Mouse (Mus musculus): ENCODE results near the gene Wnt3a.

Wnt3a gene

DNA sequence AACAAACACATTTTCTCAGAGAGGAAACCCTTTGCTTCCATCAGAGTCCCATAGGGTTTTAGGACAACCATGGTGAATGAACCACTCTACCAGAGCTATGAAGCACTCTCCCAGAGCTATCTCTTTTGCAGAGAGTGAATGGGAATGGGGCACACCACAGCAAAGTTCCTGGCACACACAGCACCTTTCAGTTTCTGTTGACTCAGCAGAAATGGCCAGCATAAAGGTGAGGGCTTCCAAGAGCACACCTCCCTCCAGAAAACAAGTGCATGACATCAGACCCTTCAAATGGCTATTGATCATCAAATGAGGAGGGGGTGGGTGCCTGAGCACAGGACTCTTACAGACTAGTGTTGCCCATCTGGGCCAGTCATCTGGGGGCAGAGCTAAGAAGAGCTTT lies 28.2 kb downstream of the Wnt3a start:
- DNase-seq (ENCODE audit: low read depth): no peak

DNA sequence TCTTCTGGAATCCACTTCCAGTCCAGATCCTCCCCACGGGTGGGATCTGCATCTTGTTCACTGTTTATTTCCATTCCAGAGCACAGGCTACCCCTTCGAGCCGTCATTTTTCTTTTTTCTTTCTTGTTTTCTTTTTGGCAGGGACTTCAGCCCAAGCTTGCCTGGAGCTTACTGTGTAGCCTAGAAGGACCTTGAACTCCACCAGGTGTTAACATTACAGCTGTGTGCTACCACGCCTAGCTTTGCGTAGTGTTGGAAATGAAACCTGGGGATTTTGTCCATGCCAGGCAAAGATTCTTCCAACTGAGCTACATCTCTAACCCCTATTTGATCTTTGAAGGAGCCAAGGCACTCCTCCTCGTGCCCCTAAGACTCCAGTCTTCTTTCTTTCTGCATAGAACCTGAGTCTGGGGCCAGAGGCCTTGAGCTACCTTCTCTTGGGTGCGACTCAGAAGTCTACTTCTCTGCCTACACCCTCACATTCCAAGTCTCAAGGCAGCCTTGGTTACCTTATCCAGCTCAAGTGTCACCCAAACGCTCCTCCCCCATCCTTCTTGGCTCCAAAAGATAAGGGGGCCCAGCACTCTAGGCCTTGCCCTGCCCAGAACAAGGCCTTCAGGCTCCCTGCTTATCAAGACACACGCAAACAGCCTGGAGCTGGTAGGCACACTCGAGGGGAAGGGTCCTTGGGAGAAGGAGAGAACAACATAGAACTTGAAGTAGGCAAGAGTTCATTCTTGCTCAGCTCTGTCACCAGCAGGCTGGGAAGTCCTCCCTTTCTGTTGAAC lies 29.7 kb downstream of the Wnt3a start:
- DNase-seq (ENCODE audit: low read depth): no peak

DNA sequence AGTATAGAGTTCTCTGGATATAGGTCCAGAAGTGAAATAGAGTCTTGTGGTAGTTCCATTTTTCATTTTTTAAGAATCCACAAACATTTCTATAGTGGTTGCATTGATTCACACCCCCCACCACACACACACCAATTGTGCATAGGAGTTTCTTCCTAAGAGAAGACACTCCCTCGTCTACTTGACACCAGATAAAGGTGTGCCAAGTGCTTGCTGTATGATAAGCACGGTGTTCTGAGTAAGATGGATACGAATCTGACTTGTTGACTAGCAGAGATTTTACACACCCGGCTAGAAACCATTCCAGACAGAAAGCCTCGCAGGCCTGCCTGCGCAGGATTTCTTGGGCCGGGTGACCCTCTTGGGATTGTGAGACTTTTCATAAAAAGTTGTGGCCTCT lies 30.9 kb downstream of the Wnt3a start:
- no peak for DNase-seq (ENCODE audit: low read depth)

DNA sequence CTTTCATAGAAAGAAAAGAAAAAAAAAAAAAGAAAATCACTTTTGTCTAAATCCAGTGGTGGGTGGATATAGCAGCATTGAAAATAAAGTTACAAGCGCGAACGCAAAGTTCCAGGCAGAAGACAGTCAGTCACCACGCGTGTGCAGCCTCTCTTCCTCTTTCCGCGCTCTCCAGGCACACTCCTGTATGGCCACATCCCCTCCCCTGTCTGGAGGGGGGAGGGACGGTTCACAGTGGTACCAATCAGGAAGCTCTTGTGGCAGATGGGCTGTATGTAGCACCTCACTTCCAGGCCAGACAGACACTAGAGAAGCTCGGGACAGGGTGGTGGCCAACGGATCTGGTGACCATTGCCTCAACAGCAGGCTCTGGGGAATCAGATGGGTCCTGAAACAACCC lies 42.5 kb downstream of the Wnt3a start:
- no peak for DNase-seq (ENCODE audit: low read depth)

DNA sequence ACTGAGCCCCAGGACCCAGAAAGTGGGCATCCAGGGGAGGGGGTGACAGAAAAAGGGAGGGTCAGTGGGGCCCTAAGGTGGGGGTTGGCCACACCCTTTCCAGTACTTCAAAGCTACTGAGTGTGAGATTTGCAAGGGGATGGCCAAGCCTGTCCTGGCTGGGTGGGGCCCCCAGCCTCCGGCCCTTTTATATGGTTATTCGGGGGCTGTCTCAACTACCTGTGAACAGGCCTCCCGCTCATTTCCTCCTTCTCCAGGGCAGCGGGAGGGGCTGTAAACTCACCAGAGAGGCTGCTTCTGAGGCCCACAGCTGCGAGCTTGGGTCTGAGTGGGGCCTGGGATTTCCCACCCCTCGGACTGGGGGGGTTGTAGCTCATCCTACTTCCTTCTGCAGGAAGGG lies 46.7 kb downstream of the Wnt3a start:
- no peak for DNase-seq (ENCODE audit: low read depth)

DNA sequence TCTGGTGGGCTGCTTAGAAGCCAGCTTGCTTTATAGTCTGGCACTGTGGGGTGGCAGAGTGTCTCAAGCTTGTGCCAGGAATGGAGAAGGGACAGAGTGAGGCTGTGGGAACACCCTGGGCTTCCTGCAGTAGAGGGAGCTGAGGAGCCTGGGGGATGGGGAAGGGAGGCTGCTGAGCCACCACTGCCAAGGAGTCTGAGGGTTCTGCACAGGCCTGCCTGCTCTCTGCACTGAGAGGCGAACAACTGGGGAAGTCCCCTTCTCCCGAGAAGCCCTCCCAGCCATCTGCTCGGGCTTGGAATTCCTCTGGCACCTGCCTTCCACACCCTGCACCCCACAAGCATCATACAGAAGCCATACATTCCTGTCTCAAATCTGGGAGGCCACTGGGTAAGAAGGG lies 48.7 kb downstream of the Wnt3a start:
- no peak for DNase-seq (ENCODE audit: low read depth)

DNA sequence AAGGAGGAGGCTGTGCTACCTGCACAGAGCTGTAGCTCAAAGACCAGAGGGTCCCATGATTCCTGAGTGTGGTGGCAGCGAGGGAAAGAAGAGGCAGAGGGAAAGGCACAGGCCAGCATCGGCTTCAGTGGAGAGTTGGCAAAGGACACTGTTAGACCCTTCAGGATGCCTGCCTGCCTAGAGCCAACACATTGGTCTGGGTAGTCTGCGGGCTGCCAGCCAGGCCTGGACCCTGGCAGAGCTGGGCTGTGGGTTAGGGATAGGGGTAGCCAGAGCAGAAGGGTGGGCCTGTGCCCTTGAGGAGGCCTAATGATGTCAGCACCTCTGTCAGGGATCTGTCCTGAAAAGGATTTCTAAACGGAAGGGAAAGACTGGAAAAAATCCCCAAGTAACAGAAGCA lies 50.8 kb downstream of the Wnt3a start:
- DNase-seq (ENCODE audit: low read depth): no peak

DNA sequence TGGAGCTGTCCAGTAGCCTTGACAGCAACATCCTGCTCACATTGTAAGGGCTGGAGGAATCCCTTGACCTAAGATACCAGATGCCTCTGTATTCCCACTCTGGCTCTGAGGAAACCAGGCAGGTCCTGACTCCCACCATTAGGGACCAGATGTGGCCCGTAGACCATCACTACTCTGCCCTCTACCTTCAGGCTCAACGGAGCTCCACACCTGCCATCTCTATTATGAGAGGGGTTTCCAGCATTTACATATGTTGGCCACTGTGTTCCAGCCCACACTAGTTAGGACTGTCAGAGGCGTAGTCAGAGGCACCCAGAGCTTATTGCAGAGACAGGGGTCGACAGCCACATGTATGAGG lies 51.1 kb downstream of the Wnt3a start:
- no peak for DNase-seq (ENCODE audit: low read depth)

DNA sequence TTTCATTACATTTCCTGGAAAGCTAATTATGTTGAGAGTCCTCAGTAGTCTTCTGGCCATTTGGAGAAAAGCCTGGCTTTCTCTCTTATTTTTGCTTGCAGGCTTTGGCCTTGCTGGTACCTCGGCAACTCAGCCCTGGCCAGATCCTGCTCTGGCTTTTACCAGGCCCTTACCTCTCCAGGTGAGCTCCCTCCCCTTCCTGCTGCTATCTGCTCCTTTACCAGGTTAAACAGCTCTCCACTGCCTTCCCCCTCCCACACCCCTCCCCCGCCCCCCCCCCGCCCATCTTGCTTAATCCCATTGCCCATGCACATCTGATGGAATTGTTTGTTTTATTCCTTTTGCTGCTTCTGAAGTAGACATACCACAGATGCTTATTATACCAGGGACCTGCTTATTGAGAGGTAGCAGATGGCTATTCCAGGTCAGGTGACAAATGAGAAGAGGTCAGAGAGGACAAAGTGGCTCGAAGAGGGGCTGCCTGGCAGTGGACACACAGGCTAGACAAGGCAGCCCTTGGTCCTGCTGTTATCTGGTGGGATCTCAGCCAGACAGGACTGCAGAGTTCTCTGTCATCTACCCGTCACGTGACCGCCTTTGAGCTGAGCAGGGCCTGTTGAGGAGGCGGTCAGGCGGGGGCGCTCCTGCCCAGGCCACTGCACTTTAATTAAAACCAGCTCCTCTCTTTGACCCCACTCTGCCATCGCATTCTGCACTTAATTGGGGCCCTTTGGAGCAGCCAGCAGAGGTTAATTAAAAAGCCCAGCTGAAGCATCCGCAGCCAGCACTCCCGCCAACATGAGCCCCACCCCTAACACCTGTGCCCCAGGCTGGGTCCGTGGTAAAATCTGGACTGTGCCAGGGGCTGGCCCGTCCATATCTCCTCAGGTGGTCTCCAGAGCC lies 51.8 kb downstream of the Wnt3a start:
- peak; percentile 32 for DNase-seq (ENCODE audit: low read depth)

DNA sequence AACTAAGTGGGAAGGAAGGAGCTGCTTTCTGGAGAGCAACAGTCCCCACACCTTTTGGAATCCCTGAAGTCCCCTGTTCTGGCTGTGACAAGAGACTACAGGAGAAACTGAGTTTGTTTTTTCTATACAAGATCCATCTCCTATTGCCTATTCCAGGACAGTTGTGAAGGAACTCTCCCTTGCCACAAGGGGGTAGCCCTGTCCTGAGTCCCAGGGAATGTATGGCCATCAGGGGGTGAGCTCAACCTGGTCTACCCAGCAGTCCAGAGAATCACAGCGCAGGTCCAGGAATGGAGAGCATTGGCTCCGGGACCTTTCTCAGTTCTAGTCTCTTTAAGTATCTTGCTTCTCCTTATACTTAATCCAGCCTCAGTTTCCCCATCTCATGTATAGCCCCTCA lies 57.8 kb downstream of the Wnt3a start:
- no peak for DNase-seq (ENCODE audit: low read depth)

DNA sequence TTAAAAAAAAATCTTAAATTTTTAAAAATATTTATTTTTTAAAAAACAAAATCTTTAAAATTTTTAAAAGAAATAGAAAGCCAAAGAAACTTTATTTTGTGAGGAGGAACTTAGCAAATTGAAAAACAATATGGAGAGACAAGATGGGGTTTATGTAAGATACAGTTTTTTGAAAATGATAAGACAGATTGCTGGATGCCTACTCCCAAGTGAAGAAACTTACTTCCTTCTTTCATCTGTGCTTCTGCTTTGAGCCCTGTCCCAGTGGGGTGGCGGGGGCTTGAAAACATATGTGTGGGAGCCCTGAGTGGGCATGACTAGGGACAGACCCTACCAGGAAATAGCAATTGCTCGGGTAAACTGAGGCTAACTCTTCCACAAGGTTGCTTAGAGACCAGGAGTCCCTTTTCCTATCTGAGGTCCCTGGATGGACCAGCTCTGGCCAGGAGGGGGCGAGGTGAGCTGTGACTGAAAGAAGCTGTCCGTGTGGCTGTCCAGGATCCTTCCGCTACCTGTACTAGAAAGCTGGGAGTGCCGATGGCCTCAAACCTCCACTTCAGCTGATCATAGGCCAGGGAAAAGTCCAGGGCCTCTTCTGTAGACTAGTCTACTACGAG lies 60.3 kb downstream of the Wnt3a start:
- peak; percentile 79 for DNase-seq (ENCODE audit: low read depth)

DNA sequence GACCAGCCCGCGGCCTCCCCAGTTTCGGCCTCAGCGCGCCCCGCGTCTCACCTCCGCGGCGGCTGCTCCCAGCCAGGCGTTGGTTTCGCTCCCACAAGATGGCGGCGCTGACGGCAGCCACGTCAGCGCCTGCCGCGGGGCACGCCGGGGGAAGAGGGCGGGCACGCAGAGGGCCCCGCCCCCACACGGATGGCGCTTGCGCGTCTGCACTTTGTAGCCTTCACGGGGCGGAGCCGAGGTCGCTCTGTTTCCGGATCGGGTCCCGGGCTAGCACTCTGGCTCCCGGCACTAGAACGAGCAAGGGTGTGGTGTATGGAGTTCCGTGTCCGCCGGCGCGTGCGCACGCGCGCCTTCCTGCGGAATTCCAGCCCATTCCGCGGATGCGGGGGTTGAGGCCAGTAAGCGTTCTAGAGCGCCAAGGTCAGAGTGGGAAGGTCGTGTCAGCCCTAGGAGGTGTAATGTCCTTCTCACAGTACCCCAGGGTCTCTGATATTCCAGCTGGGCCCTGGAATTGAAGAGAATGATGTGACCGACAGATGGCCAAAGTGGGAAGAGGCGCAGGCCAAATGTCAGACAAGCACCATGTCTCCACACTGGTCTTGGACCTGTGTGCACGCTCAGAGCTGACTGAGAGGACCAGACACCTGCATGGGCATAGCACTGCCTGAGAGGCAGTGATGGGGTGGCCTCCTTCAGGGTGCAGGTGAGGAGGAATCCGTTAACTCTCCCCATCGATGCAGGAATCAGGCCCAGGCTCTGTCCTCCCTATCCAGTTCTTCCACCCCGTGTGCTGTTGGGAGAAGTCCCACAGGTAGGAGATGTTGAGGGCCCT lies 62.2 kb downstream of the Wnt3a start, which contains the start of gene Arf1:
Gene Arf1 (minus strand): TSS at position 149 of the 832 bp plus-strand sequence.
- DNase-seq (ENCODE audit: low read depth): peak; percentile 98

DNA sequence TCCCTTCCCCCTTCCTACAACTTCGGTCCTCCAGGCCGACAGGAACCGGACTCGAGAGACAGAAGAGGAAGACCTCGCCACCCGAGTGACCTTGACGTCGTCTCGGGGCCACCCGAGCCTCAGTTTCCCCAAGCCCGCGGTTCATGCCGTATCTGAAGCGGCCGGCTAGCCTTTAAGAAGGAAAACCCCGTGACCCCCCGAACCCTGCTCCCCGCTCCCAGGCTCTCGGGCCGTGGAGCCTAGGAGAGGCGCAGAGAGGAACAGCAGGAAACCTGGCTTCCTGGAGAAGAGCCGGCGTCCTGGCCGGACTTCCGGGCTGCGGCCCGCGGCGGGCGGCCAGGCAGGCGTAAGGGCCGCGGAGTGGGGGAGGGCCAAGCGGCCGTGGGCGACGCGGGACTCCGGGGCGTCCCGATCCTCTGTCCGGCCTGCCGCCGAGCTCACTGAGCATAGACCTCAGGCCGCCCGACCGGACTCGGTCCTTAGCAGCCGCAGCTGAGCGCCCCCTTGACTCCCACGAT lies 62.9 kb downstream of the Wnt3a start:
- no peak for DNase-seq (ENCODE audit: low read depth)

DNA sequence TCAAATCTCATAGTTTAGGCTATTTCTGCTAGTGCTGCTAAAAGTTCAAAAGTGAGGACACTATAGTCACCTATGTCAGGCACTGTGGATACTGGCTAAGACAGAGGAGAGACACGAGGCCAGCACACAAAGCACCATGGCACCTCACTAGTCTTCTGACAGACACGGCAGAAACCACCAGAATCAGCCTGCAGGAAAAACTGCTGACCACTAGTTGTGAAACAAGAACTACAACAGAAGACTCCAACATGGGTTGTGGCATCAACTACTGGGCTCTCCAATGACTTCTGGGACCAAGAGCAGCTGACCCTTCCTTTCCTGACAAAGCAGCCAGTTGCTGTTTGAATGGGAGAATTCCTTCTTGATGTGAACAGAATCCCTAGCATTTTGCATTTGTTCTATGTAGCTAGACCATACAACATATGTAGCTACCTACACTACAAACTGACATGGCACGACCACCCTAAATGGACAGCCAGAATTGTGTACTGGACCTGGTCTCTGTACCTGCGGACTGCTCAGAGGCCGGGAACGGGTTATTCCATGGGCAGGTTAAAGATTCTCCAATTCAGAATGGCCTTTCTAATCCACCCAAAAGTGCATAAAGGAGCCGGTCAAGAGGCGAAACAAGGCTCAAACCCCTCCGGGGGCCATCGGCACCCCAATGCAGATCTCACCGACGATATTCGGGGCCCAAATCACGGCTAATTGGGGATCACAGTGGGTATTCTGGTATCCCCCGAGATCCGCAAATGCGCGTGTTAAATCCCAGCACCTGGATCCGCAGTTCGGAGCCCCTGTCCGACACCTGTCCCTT lies 63.6 kb downstream of the Wnt3a start:
- peak; percentile 60 for DNase-seq (ENCODE audit: low read depth)

DNA sequence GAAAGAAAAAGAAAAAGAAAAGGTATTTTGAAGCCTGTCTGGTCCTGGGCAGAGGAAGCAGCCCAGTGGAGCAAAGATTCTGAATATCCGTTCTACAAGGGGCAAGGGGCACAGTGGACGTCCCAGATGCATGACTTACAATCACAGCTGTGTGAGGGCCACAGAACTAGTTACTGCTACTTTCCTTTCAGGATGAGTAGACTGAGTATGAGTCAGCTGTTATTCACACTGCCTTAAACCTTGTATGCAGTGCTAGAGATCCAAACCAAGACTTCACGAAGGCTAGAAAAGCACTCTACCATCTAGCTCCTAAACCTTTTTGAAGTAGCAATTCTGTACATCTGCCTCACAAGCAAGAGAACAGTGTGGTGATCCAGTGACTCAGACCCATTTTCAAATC lies 64.3 kb downstream of the Wnt3a start:
- peak; percentile 70 for DNase-seq (ENCODE audit: low read depth)

DNA sequence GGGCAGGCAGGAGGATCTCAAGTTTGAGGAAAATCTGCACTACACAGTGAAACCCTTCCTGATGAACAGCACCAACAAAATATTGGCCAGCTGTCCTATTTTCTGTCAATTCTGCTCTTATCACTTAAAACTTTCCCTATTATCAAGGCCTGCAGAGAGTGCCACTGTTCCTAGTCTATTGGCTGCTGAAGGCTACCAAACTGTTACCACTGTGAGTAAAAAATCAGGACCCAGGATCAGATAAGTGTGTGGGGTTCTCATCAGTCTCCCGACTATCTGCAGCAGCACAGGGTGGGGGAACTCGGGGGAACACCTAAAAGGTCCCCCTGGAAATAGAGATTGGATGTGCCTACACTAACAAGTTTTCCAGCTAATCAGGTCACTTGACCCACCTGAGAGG lies 65.4 kb downstream of the Wnt3a start:
- DNase-seq (ENCODE audit: low read depth): no peak

DNA sequence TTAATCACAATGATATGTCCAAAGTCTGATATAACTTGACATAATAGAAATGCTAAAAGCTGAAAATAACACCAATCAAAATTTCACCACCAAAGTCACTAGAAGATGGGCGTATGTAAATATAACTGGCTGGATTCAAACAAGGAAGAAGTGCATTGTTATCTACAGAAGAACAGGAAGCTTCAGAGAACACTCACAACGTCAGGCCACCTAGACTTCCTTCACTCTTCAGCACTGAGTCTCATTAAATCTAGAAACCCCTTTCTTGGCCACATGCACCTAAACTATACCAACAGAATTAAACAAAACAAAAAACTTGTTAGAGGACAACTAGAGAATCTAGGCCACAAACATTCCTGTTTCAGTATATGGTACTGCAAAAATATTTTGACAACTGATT lies 66.1 kb downstream of the Wnt3a start:
- peak; percentile 59 for DNase-seq (ENCODE audit: low read depth)

DNA sequence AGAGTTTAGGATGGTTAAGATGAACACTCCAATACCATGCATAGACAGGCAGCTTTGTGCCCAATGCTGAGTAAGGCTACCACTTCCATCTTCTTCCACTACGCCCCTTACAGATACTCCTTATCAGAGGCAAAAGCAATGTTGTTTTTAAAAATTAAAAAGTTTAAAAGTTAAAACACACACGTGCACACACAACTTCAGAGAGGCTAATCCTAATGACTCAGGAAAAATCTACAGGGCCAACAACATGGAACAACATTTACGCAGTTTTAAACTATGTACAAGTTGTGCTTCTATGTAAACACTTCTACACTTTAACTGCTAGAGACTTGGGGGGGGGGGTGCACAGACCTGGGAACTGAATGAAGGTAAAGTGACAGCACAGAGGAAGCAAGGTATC lies 66.5 kb downstream of the Wnt3a start:
- no peak for DNase-seq (ENCODE audit: low read depth)

DNA sequence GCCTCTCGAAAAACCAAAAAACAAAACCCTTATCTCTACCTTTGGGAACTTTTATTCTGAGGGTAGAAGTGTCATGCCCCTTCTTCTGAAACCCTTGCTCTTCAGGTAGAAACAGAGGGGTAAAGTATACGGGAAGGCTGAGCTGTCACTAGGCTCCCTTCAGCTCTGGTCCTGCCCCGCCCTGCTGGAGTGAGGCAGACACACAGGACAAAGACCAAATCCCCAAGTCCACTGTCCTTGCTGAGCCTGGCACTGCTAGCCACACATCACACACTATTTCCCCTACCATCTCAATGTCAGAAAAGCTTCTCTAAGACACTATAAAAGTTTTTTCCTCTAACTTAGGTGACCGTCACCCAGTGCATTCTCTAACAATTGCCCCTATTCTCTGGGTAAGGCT lies 68.2 kb downstream of the Wnt3a start:
- DNase-seq (ENCODE audit: low read depth): no peak

DNA sequence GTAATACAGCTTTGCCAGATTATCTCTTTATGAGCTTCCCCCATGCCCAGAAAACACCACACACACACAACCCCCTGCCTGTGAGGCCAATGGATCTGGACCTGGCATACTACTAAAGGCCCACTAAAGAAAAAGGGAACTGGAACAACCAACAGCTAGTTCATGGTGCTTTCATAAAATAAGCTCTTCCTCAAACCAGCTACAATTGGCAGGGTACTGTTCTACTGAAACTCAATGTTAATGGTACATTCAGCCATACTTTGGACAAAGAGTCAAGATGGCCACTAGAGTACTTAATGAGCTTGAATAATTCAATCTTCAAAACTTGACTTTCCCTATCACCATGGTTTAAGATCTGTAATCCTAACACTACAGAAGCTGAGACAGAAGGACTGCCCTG lies 68.9 kb downstream of the Wnt3a start:
- DNase-seq (ENCODE audit: low read depth): no peak

DNA sequence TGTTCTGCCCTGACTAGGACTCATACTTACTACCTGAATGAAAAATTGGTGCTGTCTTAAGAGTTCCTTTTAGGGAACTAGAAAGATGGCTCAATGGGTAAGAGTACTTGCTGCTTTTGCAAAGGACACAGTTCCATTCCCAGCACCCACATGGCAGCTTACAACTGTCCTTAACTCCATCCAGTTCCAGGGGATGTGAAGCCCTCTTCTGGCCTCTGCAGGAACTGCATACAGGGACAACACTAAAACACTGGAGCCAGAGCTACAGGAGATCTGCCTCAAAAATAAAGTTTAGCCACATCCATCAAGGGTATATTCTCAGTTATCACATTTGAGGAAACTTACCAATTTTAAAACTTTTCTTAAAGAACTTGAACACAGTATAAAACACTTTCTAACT lies 71.5 kb downstream of the Wnt3a start:
- peak; percentile 79 for DNase-seq (ENCODE audit: low read depth)

Measured in induced T-regulatory cell, adult 2 months (primary cell).